Mouse (Mus musculus) C2C12 (cell line): ENCODE measurements around the gene Gm20547.

Source experiments
- CEBPB ChIP-seq: IDR thresholded peaks from one replicate; pipeline ENCODE4 v1.6.1; 2011; ENCODE audit warnings: low read depth, mild to moderate bottlenecking, control low read depth, moderate library complexity
- CTCF ChIP-seq: IDR thresholded peaks from one replicate; pipeline ENCODE4 v1.5.1; 2011; ENCODE audit not compliant: control insufficient read depth, insufficient read depth, insufficient read length
- MAX ChIP-seq: IDR thresholded peaks from one replicate; pipeline ENCODE4 v1.6.1; 2011; ENCODE audit warnings: mild to moderate bottlenecking, control low read depth
- USF1 ChIP-seq: IDR thresholded peaks from one replicate; pipeline ENCODE4 v1.6.1; 2011; ENCODE audit warnings: low read depth, mild to moderate bottlenecking, control low read depth, moderate library complexity

GRCm38 (mm10) chr17:34811275-34811674, 70.6 kb downstream of the Gm20547 start:
- no peak for TF ChIP-seq CTCF
- TF ChIP-seq MAX = no peak
- TF ChIP-seq CEBPB = no peak
- no peak for TF ChIP-seq USF1
